Comparison of ENCODE assay signal across 8 mouse cellular contexts in the genomic region with DNA sequence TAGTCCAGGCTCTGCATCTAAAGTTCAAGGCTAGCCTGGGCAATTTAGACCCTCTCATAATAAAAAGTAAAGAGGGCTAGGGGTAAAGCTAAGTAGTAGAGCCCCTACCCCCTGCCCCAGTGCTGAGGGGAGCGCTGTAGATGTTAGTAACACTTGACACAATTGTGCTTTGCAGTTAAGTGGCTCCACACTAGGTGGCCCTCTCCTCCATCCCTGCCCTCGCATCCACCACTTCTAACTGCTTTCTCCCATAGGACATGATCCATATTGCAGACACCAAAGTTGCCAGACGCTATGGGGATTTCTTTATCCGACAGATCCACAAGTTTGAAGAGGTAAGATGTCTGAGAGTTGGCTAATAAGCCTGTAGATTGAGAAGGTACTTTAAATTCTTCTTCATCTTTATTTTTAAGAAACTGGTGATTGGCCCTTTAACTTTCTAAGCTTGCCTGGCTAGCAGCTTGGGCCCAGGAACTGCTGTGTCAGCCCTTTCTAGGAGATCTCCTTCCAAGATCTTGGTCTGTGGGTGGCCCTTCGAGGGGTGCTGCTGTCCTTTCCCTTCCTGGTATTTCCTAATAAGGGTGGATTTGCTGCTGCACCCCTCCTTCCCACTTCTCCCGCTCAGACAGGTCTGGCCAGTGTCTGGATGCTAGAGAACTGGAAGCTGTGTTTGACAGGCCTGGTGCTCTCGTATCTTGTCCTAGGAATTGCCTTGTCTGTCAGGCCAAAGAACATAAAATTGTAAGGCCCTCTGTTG. TPM values are rescaled to one million over a fixed set of nuclear protein-coding genes. Genes with fewer than 3 reads are reported as not detected.
DNase-seq lines count a peak whose midpoint lies in the region.

No protein-coding gene starts in this region.

- peak; percentile 27 to 43 for DNase-seq in cerebellum, postnatal 14 days
- no peak for DNase-seq in cerebellum, adult 11 months
- peak; percentile 53 to 58 for DNase-seq in layer of hippocampus, postnatal 10 days (ENCODE audit: low spot score in 2 of 2)
- DNase-seq in layer of hippocampus, postnatal 14 days (ENCODE audit: low spot score in 2 of 2) = no peak
- peak; percentile 48 to 67 for DNase-seq in adrenal gland, postnatal 36 days
- peak; percentile 32 for DNase-seq in lung, postnatal 25 days (ENCODE audit: low spot score)
- no peak for DNase-seq in spleen, postnatal 10 days (ENCODE audit: low spot score in 2 of 2)
- DNase-seq in c-Kit-positive CD71-positive TER-119-positive erythroid progenitor cells, embryonic 14.5 days (ENCODE audit: low spot score) = no peak

RNA-seq across cellular contexts. Expression of gene Micall1, which starts 15.4 kb away (rescaled TPM):
- 10 to 100 TPM; 30.4 to 33.0 TPM for total RNA-seq in layer of hippocampus, postnatal 10 days (2021)
- total RNA-seq in layer of hippocampus, postnatal 14 days (2021) = 10 to 100 TPM; 36.5 to 39.3 TPM
- 10 to 100 TPM; 41.3 to 51.4 TPM for total RNA-seq in adrenal gland, postnatal 36 days (2021)

RNA-seq across cellular contexts. Expression of gene Eif3l, which starts 18.3 kb away (rescaled TPM):
- total RNA-seq in layer of hippocampus, postnatal 10 days (2021) = 100 to 1,000 TPM in 1 of 2 experiments, 10 to 100 TPM in 1; 94.6 to 102 TPM
- 10 to 100 TPM; 82.2 to 83.1 TPM for total RNA-seq in layer of hippocampus, postnatal 14 days (2021)
- 100 to 1,000 TPM; 140 to 156 TPM for total RNA-seq in adrenal gland, postnatal 36 days (2021)

RNA-seq across cellular contexts. Expression of gene Ankrd54, which starts 30.6 kb away (rescaled TPM):
- 10 to 100 TPM; 19.5 to 22.2 TPM for total RNA-seq in layer of hippocampus, postnatal 10 days (2021)
- total RNA-seq in layer of hippocampus, postnatal 14 days (2021) = 10 to 100 TPM; 18.9 to 19.0 TPM
- total RNA-seq in adrenal gland, postnatal 36 days (2021) = 10 to 100 TPM; 18.9 to 27.0 TPM

RNA-seq across cellular contexts. Expression of gene Polr2f, which starts 47.5 kb away (rescaled TPM):
- 100 to 1,000 TPM; 120 to 138 TPM for total RNA-seq in layer of hippocampus, postnatal 10 days (2021)
- total RNA-seq in layer of hippocampus, postnatal 14 days (2021) = 100 to 1,000 TPM; 114 to 125 TPM
- total RNA-seq in adrenal gland, postnatal 36 days (2021) = 100 to 1,000 TPM; 137 to 143 TPM

RNA-seq across cellular contexts. Expression of gene 1700088E04Rik, which starts 47.8 kb away (rescaled TPM):
- total RNA-seq in layer of hippocampus, postnatal 10 days (2021) = 10 to 100 TPM; 14.7 to 15.4 TPM
- 10 to 100 TPM; 12.4 to 13.5 TPM for total RNA-seq in layer of hippocampus, postnatal 14 days (2021)
- 1 to 10 TPM; 5.5 to 7.3 TPM for total RNA-seq in adrenal gland, postnatal 36 days (2021)

Comparison
In these comparisons a context has a peak if more than half of its experiments do, and no peak if none do; other contexts are left out.
1. DNase-seq: peak in cerebellum, postnatal 14 days (2 of 2), layer of hippocampus, postnatal 10 days (2 of 2), adrenal gland, postnatal 36 days (2 of 2) and lung, postnatal 25 days (single experiment); none in cerebellum, adult 11 months (single experiment), layer of hippocampus, postnatal 14 days (0 of 2), spleen, postnatal 10 days (0 of 2) and c-Kit-positive CD71-positive TER-119-positive erythroid progenitor cells, embryonic 14.5 days (single experiment).